Mouse (Mus musculus) ES-Bruce4 (cell line): ENCODE measurements around the gene Col11a1. TPM values are rescaled to one million over a fixed set of nuclear protein-coding genes. Genes with fewer than 3 reads are reported as not detected.

Source experiments
- H3K27ac ChIP-seq: 2 replicates; pipeline ENCODE4 v1.5.1; 2012; ENCODE audit warnings: low read length, inconsistent platforms; ENCODE audit not compliant: insufficient read depth
- H3K27me3 ChIP-seq: 2 replicates; pipeline ENCODE4 v1.6.1; 2012; ENCODE audit warnings: mild to moderate bottlenecking, low read length, inconsistent platforms; ENCODE audit not compliant: control insufficient read depth, poor library complexity, insufficient read depth, severe bottlenecking
- H3K36me3 ChIP-seq: 2 replicates; pipeline ENCODE4 v1.6.1; 2012; ENCODE audit warnings: inconsistent platforms, mild to moderate bottlenecking, low read length, moderate library complexity; ENCODE audit not compliant: control insufficient read depth, poor library complexity, insufficient read depth, severe bottlenecking
- H3K4me1 ChIP-seq: one replicate; pipeline ENCODE4 v1.8.1; 2011; ENCODE audit warnings: low read length; ENCODE audit not compliant: control insufficient read depth, insufficient read depth
- H3K4me3 ChIP-seq: 2 replicates; pipeline ENCODE4 v1.5.1; 2011; ENCODE audit warnings: low read depth, mild to moderate bottlenecking, low read length
- H3K9ac ChIP-seq: 2 replicates; pipeline ENCODE4 v1.6.1; 2012; ENCODE audit warnings: low read depth, mild to moderate bottlenecking, inconsistent platforms; ENCODE audit not compliant: poor library complexity, severe bottlenecking
- H3K9me3 ChIP-seq: replicated peaks from 2 replicates; pipeline ENCODE4 v1.6.1; 2012; ENCODE audit warnings: mild to moderate bottlenecking, low read length, inconsistent platforms; ENCODE audit not compliant: control insufficient read depth, poor library complexity, insufficient read depth, severe bottlenecking
- CTCF ChIP-seq: IDR thresholded peaks from one replicate; pipeline ENCODE4 v1.8.1; 2011; ENCODE audit warnings: low read depth, low read length
- EP300 ChIP-seq: IDR thresholded peaks from 2 replicates; pipeline ENCODE4 v1.6.1; 2011; ENCODE audit warnings: low read depth, low read length; ENCODE audit not compliant: insufficient read depth
- POLR2A ChIP-seq: IDR thresholded peaks from one replicate; pipeline ENCODE4 v1.8.1; 2011; ENCODE audit warnings: low read length; ENCODE audit not compliant: insufficient read depth
- polyA plus RNA-seq: library from polyadenylated mRNA; stranded (reverse); fragments of >200 nt; gene quantifications from 2 replicates; pipeline ENCODE4 v1.2.4, GENCODE M21; 2011; ENCODE audit warnings: low read depth; ENCODE audit not compliant: missing spikeins, insufficient read depth, insufficient read length

Gene Col11a1
- polyA plus RNA-seq = 14.1 and 15.1 TPM in 2 replicates

- Histone ChIP-seq H3K27ac (no peak within 1 kb of the TSS), H3K36me3 (no peaks in the 10 kb centered on the region), H3K4me3 (peak within 1 kb of the TSS; percentile 67)
Observed at GRCm38 (mm10) chr3:114029971-114030635, at the start of gene Col11a1. TSS of gene Col11a1 (plus strand) at chr3:114030540.

GRCm38 (mm10) chr3:113990936-113991335 lies 39.4 kb upstream of the Col11a1 start:
- Histone ChIP-seq H3K4me1 (no peaks in the 10 kb centered on the region), H3K9me3 (no peaks in the 10 kb centered on the region), H3K27ac (no peak overlapping the region), H3K9ac (no peak overlapping the region), H3K27me3 (no peaks in the 10 kb centered on the region), H3K4me3 (no peak overlapping the region), H3K36me3 (no peaks in the 10 kb centered on the region)
- TF ChIP-seq EP300 (no peak), CTCF (no peak), POLR2A (no peak)

More at GRCm38 (mm10) chr3:114029971-114030635, at the start of gene Col11a1:
- no peaks in the 10 kb centered on the region for H3K27me3 ChIP-seq
- peak within 1 kb of the TSS; percentile 16; the same call in 1 of the 2 replicates for H3K9ac ChIP-seq
- peaks cover 2% of the 10 kb centered on the region for H3K4me1 ChIP-seq
- H3K9me3 ChIP-seq = no peaks in the 10 kb centered on the region
- TF ChIP-seq POLR2A (no peak), CTCF (no peak)

- H3K4me3 ChIP-seq = peak overlapping the region; percentile 67
Observed at GRCm38 (mm10) chr3:114030886-114031285, 546 bp downstream of the Col11a1 start.

GRCm38 (mm10) chr3:114031351-114032213 lies 1.2 kb downstream of the Col11a1 start:
- peak overlapping the region; percentile 61 for H3K4me3 ChIP-seq
- TF ChIP-seq POLR2A = no peak
- no peak for TF ChIP-seq CTCF
- TF ChIP-seq EP300 = no peak
- no peaks in the 10 kb centered on the region for H3K36me3 ChIP-seq
- no peak overlapping the region for H3K27ac ChIP-seq
- no peak overlapping the region for H3K9ac ChIP-seq
- peaks cover 2% of the 10 kb centered on the region for H3K4me1 ChIP-seq
- no peaks in the 10 kb centered on the region for H3K9me3 ChIP-seq
- H3K27me3 ChIP-seq = no peaks in the 10 kb centered on the region

More at GRCm38 (mm10) chr3:114030886-114031285, 546 bp downstream of the Col11a1 start:
- TF ChIP-seq POLR2A = no peak
- H3K36me3 ChIP-seq = no peaks in the 10 kb centered on the region
- H3K9ac ChIP-seq = peak overlapping the region; percentile 16; the same call in 1 of the 2 replicates
- no peak overlapping the region for H3K27ac ChIP-seq
- H3K4me1 ChIP-seq = peaks cover 2% of the 10 kb centered on the region
- no peaks in the 10 kb centered on the region for H3K27me3 ChIP-seq
- no peaks in the 10 kb centered on the region for H3K9me3 ChIP-seq

- TF ChIP-seq EP300 = no peak
- Histone ChIP-seq H3K4me1 (peaks cover 2% of the 10 kb centered on the region), H3K27ac (no peak overlapping the region), H3K9me3 (no peaks in the 10 kb centered on the region), H3K9ac (no peak overlapping the region), H3K27me3 (no peaks in the 10 kb centered on the region), H3K36me3 (no peaks in the 10 kb centered on the region), H3K4me3 (no peak overlapping the region)
Observed at GRCm38 (mm10) chr3:114032333-114032732, 2.0 kb downstream of the Col11a1 start.

- Histone ChIP-seq H3K36me3 (no peaks in the 10 kb centered on the region), H3K27me3 (no peaks in the 10 kb centered on the region), H3K9ac (no peak overlapping the region), H3K4me1 (no peaks in the 10 kb centered on the region), H3K27ac (no peak overlapping the region), H3K4me3 (no peak overlapping the region), H3K9me3 (no peaks in the 10 kb centered on the region)
- TF ChIP-seq CTCF = no peak
- no peak for TF ChIP-seq POLR2A
- no peak for TF ChIP-seq EP300
Observed at GRCm38 (mm10) chr3:114052406-114052805, 22.1 kb downstream of the Col11a1 start.
